Mouse (Mus musculus): ENCODE data around the gene Abcc9. TPM values are rescaled to one million over a fixed set of nuclear protein-coding genes. Genes with fewer than 3 reads are reported as not detected.

Gene Abcc9
- polyA plus RNA-seq, 2 experiments = 1.0 to 2.0 TPM

- 50% methylated on average over 4 of the region's 4 CpGs for WGBS (ENCODE audit: insufficient replicate concordance)
These were observed 151.2 kb downstream of the Abcc9 start for GRCm38 (mm10) chr6:142550871-142551270.

DNA sequence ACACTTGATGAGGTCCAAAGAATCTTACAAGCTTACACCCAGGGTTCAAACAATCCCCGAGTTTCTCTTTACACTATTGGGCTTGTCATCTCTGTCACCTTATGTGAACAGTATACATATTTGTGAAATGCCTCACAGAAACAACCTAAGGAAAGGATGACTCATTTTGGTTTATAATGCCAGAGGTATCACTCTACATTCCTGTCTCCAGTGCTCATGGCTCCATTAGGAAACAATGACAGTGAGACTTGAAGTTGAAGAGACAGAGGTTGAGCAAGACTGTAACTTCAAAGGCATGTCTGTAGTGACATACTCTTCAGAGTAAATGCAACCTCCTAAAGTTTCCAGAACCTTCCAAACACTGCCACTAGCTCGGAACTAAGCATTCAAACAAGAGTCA, 153.7 kb downstream of the Abcc9 start:
- no peak overlapping the region for H3K4me3 ChIP-seq (ENCODE audit: insufficient read depth in 1 of 2, low read depth in 2 of 2, low read length in 2 of 2)
- WGBS (ENCODE audit: insufficient replicate concordance) = 56% methylated on average over 2 of the region's 2 CpGs

More at GRCm38 (mm10) chr6:142550871-142551270, 151.2 kb downstream of the Abcc9 start:
- DNase-seq (ENCODE audit: low read depth in 3 of 3, low spot score in 3 of 3) (no peak), ATAC-seq (ENCODE audit: insufficient read depth) (no peak)
- H3K4me2 ChIP-seq (ENCODE audit: low read depth) = no peak overlapping the region
- H3K9ac ChIP-seq (replicated peaks) = no peak overlapping the region
- H3K4me3 ChIP-seq (ENCODE audit: insufficient read depth in 1 of 2, low read depth in 2 of 2, low read length in 2 of 2) = no peak overlapping the region
- TF ChIP-seq CTCF (IDR thresholded peaks at IDR 0.05; ENCODE audit: low read depth) (no peak), EP300 (IDR thresholded peaks at IDR 0.05; ENCODE audit: low read depth) (no peak)
- H3K9me3 ChIP-seq (ENCODE audit: control insufficient read depth, low read length) = no peaks in the 10 kb centered on the region
- H3K36me3 ChIP-seq (replicated peaks; ENCODE audit: control insufficient read depth, insufficient read depth, low read depth) = no peaks in the 10 kb centered on the region
- H3K27ac ChIP-seq = no peak overlapping the region
- H3K4me1 ChIP-seq (replicated peaks; ENCODE audit: control insufficient read depth in 2 of 2, insufficient read depth in 2 of 2, low read length in 1 of 2) = no peaks in the 10 kb centered on the region
- no peaks in the 10 kb centered on the region for H3K27me3 ChIP-seq (ENCODE audit: control insufficient read depth, insufficient read depth, low read length)

GRCm38 (mm10) chr6:142545132-142545531, 157.0 kb downstream of the Abcc9 start:
- H3K27ac ChIP-seq = no peak overlapping the region
- 0 out of 4 replicates have a peak, but pooled peaks cover 0 to 2% of the 10 kb centered on the region in 2 experiments for H3K4me1 ChIP-seq (replicated peaks; ENCODE audit: control insufficient read depth in 2 of 2, insufficient read depth in 2 of 2, low read length in 1 of 2)
- TF ChIP-seq EP300 (IDR thresholded peaks at IDR 0.05; ENCODE audit: low read depth) (no peak), CTCF (IDR thresholded peaks at IDR 0.05; ENCODE audit: low read depth) (no peak)
- WGBS (ENCODE audit: insufficient replicate concordance) = 57% methylated on average over 14 of the region's 14 CpGs
- H3K27me3 ChIP-seq (ENCODE audit: control insufficient read depth, insufficient read depth, low read length) = no peaks in the 10 kb centered on the region
- no peak overlapping the region for H3K4me2 ChIP-seq (ENCODE audit: low read depth)
- H3K9me3 ChIP-seq (ENCODE audit: control insufficient read depth, low read length) = no peaks in the 10 kb centered on the region
- DNase-seq (ENCODE audit: low read depth in 3 of 3, low spot score in 3 of 3) (no peak), ATAC-seq (ENCODE audit: insufficient read depth) (no peak)
- H3K9ac ChIP-seq (replicated peaks) = no peak overlapping the region
- H3K4me3 ChIP-seq (ENCODE audit: insufficient read depth in 1 of 2, low read depth in 2 of 2, low read length in 2 of 2) = no peak overlapping the region
- no peaks in the 10 kb centered on the region for H3K36me3 ChIP-seq (replicated peaks; ENCODE audit: control insufficient read depth, insufficient read depth, low read depth)

More for the DNA sequence above, 153.7 kb downstream of the Abcc9 start:
- no peak for DNase-seq (ENCODE audit: low read depth in 3 of 3, low spot score in 3 of 3)
- Histone ChIP-seq H3K4me1 (replicated peaks; ENCODE audit: control insufficient read depth in 2 of 2, insufficient read depth in 2 of 2, low read length in 1 of 2) (no peaks in the 10 kb centered on the region), H3K9me3 (ENCODE audit: control insufficient read depth, low read length) (no peaks in the 10 kb centered on the region), H3K27ac (no peak overlapping the region), H3K9ac (replicated peaks) (no peak overlapping the region), H3K27me3 (ENCODE audit: control insufficient read depth, insufficient read depth, low read length) (no peaks in the 10 kb centered on the region), H3K4me2 (ENCODE audit: low read depth) (no peak overlapping the region), H3K36me3 (replicated peaks; ENCODE audit: control insufficient read depth, insufficient read depth, low read depth) (no peaks in the 10 kb centered on the region)
- ATAC-seq (ENCODE audit: insufficient read depth) = no peak
- no peak for TF ChIP-seq CTCF (IDR thresholded peaks at IDR 0.05; ENCODE audit: low read depth)
- no peak for TF ChIP-seq EP300 (IDR thresholded peaks at IDR 0.05; ENCODE audit: low read depth)

DNA sequence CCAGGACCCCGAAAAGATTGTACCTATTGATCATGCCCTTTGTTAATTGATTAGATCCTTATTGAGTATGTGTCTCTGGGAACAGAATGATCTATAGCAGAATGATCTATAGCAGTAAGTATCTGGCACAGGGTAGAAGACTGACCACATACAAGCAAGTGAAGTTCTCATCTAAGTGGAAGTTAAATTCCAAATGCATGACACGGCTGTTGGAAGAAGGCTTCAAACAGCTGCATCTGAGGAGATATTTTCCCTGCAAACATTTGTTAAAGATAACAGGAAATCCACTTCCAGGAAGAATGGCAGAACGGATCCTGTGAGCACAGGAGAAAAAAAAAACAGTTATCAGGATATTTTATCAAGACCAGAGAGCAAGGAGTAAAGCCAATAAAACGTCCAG, 158.5 kb downstream of the Abcc9 start:
- no peak overlapping the region for H3K9ac ChIP-seq (replicated peaks)
- H3K9me3 ChIP-seq (ENCODE audit: control insufficient read depth, low read length) = no peaks in the 10 kb centered on the region
- ATAC-seq (ENCODE audit: insufficient read depth) = no peak
- H3K27ac ChIP-seq = no peak overlapping the region
- no peaks in the 10 kb centered on the region for H3K36me3 ChIP-seq (replicated peaks; ENCODE audit: control insufficient read depth, insufficient read depth, low read depth)
- 40% methylated on average over 4 of the region's 4 CpGs for WGBS (ENCODE audit: insufficient replicate concordance)
- no peak for DNase-seq (ENCODE audit: low read depth in 3 of 3, low spot score in 3 of 3)
- H3K4me3 ChIP-seq (ENCODE audit: insufficient read depth in 1 of 2, low read depth in 2 of 2, low read length in 2 of 2) = no peak overlapping the region
- no peak for TF ChIP-seq EP300 (IDR thresholded peaks at IDR 0.05; ENCODE audit: low read depth)
- no peak for TF ChIP-seq CTCF (IDR thresholded peaks at IDR 0.05; ENCODE audit: low read depth)
- no peaks in the 10 kb centered on the region for H3K27me3 ChIP-seq (ENCODE audit: control insufficient read depth, insufficient read depth, low read length)
- peaks cover 0 to 3% of the 10 kb centered on the region in 2 experiments; a peak in 1 of 4 replicates for H3K4me1 ChIP-seq (replicated peaks; ENCODE audit: control insufficient read depth in 2 of 2, insufficient read depth in 2 of 2, low read length in 1 of 2)
- no peak overlapping the region for H3K4me2 ChIP-seq (ENCODE audit: low read depth)

DNA sequence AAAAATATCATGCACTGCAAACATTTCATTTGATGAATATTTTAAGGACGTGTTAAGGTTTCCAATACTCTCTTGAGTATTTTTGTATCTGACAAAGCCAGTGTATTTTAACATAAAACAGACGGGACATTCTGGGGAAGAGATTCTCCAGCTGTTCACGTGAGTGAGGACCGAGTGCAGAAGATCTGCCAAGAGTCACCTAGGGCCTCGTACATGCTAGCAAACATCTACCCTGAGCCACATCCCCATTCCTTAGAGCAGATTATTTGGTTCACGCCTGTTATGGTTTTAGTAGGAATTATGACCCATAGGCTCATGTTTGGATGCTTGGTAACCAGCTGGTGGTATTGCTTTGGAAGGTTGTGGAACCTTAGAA, 159.3 kb downstream of the Abcc9 start:
- Histone ChIP-seq H3K4me2 (ENCODE audit: low read depth) (no peak overlapping the region), H3K27me3 (ENCODE audit: control insufficient read depth, insufficient read depth, low read length) (no peaks in the 10 kb centered on the region), H3K9me3 (ENCODE audit: control insufficient read depth, low read length) (no peaks in the 10 kb centered on the region), H3K9ac (replicated peaks) (no peak overlapping the region), H3K36me3 (replicated peaks; ENCODE audit: control insufficient read depth, insufficient read depth, low read depth) (no peaks in the 10 kb centered on the region), H3K4me3 (ENCODE audit: insufficient read depth in 1 of 2, low read depth in 2 of 2, low read length in 2 of 2) (no peak overlapping the region), H3K27ac (no peak overlapping the region), H3K4me1 (replicated peaks; ENCODE audit: control insufficient read depth in 2 of 2, insufficient read depth in 2 of 2, low read length in 1 of 2) (peaks cover 0 to 3% of the 10 kb centered on the region in 2 experiments; a peak in 2 of 4 replicates)
- TF ChIP-seq EP300 (IDR thresholded peaks at IDR 0.05; ENCODE audit: low read depth) = no peak
- TF ChIP-seq CTCF (IDR thresholded peaks at IDR 0.05; ENCODE audit: low read depth) = no peak
- DNase-seq (ENCODE audit: low read depth in 3 of 3, low spot score in 3 of 3) (no peak), ATAC-seq (ENCODE audit: insufficient read depth) (no peak)
- 58% methylated on average over 6 of the region's 6 CpGs for WGBS (ENCODE audit: insufficient replicate concordance)
